Mouse (Mus musculus) MEL (cell line): ENCODE data around the gene Mcl1. TPM values are rescaled to one million over a fixed set of nuclear protein-coding genes. Genes with fewer than 3 reads are reported as not detected.
"Not testable (repeated sequence)": the region's sequence is repeated elsewhere in the genome, so short reads cannot be mapped to it uniquely, and the experiment has no call there.

ENCODE experiments used
- DNase-seq: peaks from one replicate; pipeline ENCODE4 v3.0.0; 2011; ENCODE audit warnings: low read depth, low spot score
- H3K27ac ChIP-seq: 2 replicates; pipeline ENCODE4 v1.5.1; 2012; ENCODE audit warnings: low read depth, mild to moderate bottlenecking, control low read depth, low read length, moderate library complexity; ENCODE audit not compliant: control insufficient read depth
- H3K27me3 ChIP-seq, 2 experiments: fragments of 150-350 bp in 1 of 2; sonication (generic) in 1 of 2; 2 replicates each; pipeline ENCODE4 v1.6.1; 2012; ENCODE audit warnings: low read length in 2 of 2, mild to moderate bottlenecking in 2 of 2, improper control_type of control experiment in 1 of 2, moderate library complexity in 1 of 2; ENCODE audit not compliant: insufficient read depth in 2 of 2, control insufficient read depth in 1 of 2
- H3K36me3 ChIP-seq, 2 experiments: 2 replicates each; pipeline ENCODE4 v1.6.1; 2012 to 2014; ENCODE audit warnings: low read length in 2 of 2, improper control_type of control experiment in 1 of 2, inconsistent platforms in 1 of 2, mild to moderate bottlenecking in 1 of 2; ENCODE audit not compliant: insufficient read depth in 2 of 2, control insufficient read depth in 1 of 2
- H3K4me1 ChIP-seq, 2 experiments: fragments of 150-350 bp in 1 of 2; sonication (generic) in 1 of 2; 2 replicates each; pipeline ENCODE4 v1.6.1; 2012; ENCODE audit warnings: low read length in 2 of 2, improper control_type of control experiment in 1 of 2, mild to moderate bottlenecking in 1 of 2; ENCODE audit not compliant: insufficient read depth in 2 of 2, control insufficient read depth in 1 of 2
- H3K4me3 ChIP-seq, 2 experiments: fragments of 150-350 bp in 1 of 2; sonication (generic) in 1 of 2; 2 replicates each; pipeline ENCODE4 v1.5.1; 2012; ENCODE audit warnings: low read depth in 2 of 2, low read length in 2 of 2, mild to moderate bottlenecking in 2 of 2, moderate library complexity in 2 of 2, control low read depth in 1 of 2, improper control_type of control experiment in 1 of 2; ENCODE audit not compliant: control insufficient read depth in 1 of 2, insufficient read depth in 1 of 2
- H3K79me2 ChIP-seq: 2 replicates; pipeline ENCODE4 v1.6.1; 2012; ENCODE audit warnings: mild to moderate bottlenecking, low read length, moderate library complexity; ENCODE audit not compliant: control insufficient read depth, poor library complexity, insufficient read depth
- H3K9ac ChIP-seq: 2 replicates; pipeline ENCODE4 v1.6.1; 2012; ENCODE audit warnings: low read depth, mild to moderate bottlenecking, control low read depth, low read length, moderate library complexity; ENCODE audit not compliant: control insufficient read depth, poor library complexity, severe bottlenecking
- H3K9me3 ChIP-seq: fragments of 150-350 bp; sonication (generic); replicated peaks from 2 replicates; pipeline ENCODE4 v1.6.1; 2012; ENCODE audit warnings: mild to moderate bottlenecking, low read length, improper control_type of control experiment, moderate library complexity; ENCODE audit not compliant: insufficient read depth
- BHLHE40 ChIP-seq: IDR thresholded peaks from 2 replicates; pipeline ENCODE4 v1.6.1; 2012; ENCODE audit warnings: low read depth, mild to moderate bottlenecking, inconsistent platforms, low read length, improper control_type of control experiment, borderline replicate concordance
- CHD2 ChIP-seq: IDR thresholded peaks from 2 replicates; pipeline ENCODE4 v1.6.1; 2011; ENCODE audit warnings: low read length, improper control_type of control experiment
- E2F4 ChIP-seq: IDR thresholded peaks from 2 replicates; pipeline ENCODE4 v1.6.1; 2011; ENCODE audit warnings: low read depth, low read length, improper control_type of control experiment, borderline replicate concordance
- EP300 ChIP-seq, 2 experiments: IDR thresholded peaks; 2 replicates each; pipeline ENCODE4 v1.6.1; 2011; ENCODE audit warnings: improper control_type of control experiment in 2 of 2, low read length in 2 of 2, low read depth in 1 of 2, mild to moderate bottlenecking in 1 of 2
- MAFK ChIP-seq: IDR thresholded peaks from 2 replicates; pipeline ENCODE4 v1.6.1; 2011; ENCODE audit warnings: low read depth, mild to moderate bottlenecking, low read length, improper control_type of control experiment, borderline replicate concordance
- MAZ ChIP-seq: IDR thresholded peaks from 2 replicates; pipeline ENCODE4 v1.6.1; 2012; ENCODE audit warnings: low read depth, mild to moderate bottlenecking, inconsistent platforms, low read length, improper control_type of control experiment
- NELFE ChIP-seq: IDR thresholded peaks from 2 replicates; pipeline ENCODE4 v1.6.1; 2011; ENCODE audit warnings: low read depth, low read length, improper control_type of control experiment
- POLR2A ChIP-seq, 2 experiments: IDR thresholded peaks; 2 replicates each; pipeline ENCODE4 v1.6.1; 2011 to 2012; ENCODE audit warnings: low read length in 2 of 2, mild to moderate bottlenecking in 2 of 2, control low read depth in 1 of 2, improper control_type of control experiment in 1 of 2, low read depth in 1 of 2, moderate library complexity in 1 of 2; ENCODE audit not compliant: control insufficient read depth in 1 of 2, insufficient read depth in 1 of 2, poor library complexity in 1 of 2
- POLR2AphosphoS2 ChIP-seq: IDR thresholded peaks from 2 replicates; pipeline ENCODE4 v1.6.1; 2011; ENCODE audit warnings: low read length, improper control_type of control experiment
- POLR2AphosphoS5 ChIP-seq: IDR thresholded peaks from 2 replicates; pipeline ENCODE4 v1.6.1; 2012; ENCODE audit warnings: low read depth, borderline replicate concordance, mild to moderate bottlenecking, inconsistent platforms, low read length, moderate library complexity, mixed read lengths
- RCOR1 ChIP-seq: IDR thresholded peaks from 2 replicates; pipeline ENCODE4 v1.6.1; 2012; ENCODE audit warnings: low read depth, mild to moderate bottlenecking, inconsistent platforms, low read length, improper control_type of control experiment
- SIN3A ChIP-seq: IDR thresholded peaks from 2 replicates; pipeline ENCODE4 v1.6.1; 2012; ENCODE audit warnings: low read length, improper control_type of control experiment, inconsistent platforms
- TAL1 ChIP-seq: IDR thresholded peaks from 2 replicates; pipeline ENCODE4 v1.6.1; 2012; ENCODE audit warnings: mild to moderate bottlenecking, inconsistent platforms, low read length, moderate library complexity, mixed read lengths
- TCF12 ChIP-seq: IDR thresholded peaks from 2 replicates; pipeline ENCODE4 v1.6.1; 2014; ENCODE audit warnings: low read depth, mild to moderate bottlenecking, inconsistent platforms, low read length, improper control_type of control experiment, moderate library complexity
- USF2 ChIP-seq, 2 experiments: IDR thresholded peaks; 2 replicates each; pipeline ENCODE4 v1.6.1; 2011 to 2012; ENCODE audit warnings: improper control_type of control experiment in 2 of 2, low read length in 2 of 2, borderline replicate concordance in 1 of 2, inconsistent platforms in 1 of 2, low read depth in 1 of 2, mild to moderate bottlenecking in 1 of 2; ENCODE audit not compliant: insufficient read depth in 1 of 2
- ZMIZ1 ChIP-seq: IDR thresholded peaks from 2 replicates; pipeline ENCODE4 v1.6.1; 2012; ENCODE audit warnings: low read depth, mild to moderate bottlenecking, inconsistent platforms, low read length, improper control_type of control experiment, moderate library complexity
- ZNF384 ChIP-seq: IDR thresholded peaks from 2 replicates; pipeline ENCODE4 v1.6.1; 2012; ENCODE audit warnings: low read depth, mild to moderate bottlenecking, inconsistent platforms, low read length, improper control_type of control experiment
- polyA plus RNA-seq, 2 experiments: library from polyadenylated mRNA; stranded (reverse) in 1 of 2; unstranded in 1 of 2; fragments of >175 nt in 1 of 2; fragments of >200 nt in 1 of 2; gene quantifications; 2 replicates each; pipeline versions ENCODE4 v1.2.1 to v1.2.4; 2012; ENCODE audit warnings: low replicate concordance in 2 of 2, low read depth in 1 of 2; ENCODE audit not compliant: insufficient read length in 2 of 2, insufficient read depth in 1 of 2, missing spikeins in 1 of 2
- total RNA-seq: library from RNA; depleted of rRNA; stranded (reverse); fragments of 300-350 nt; gene quantifications from 2 replicates; pipeline ENCODE4 v1.2.3, GENCODE M21; 2012

Mcl1 gene
- total and polyA plus RNA-seq, 3 experiments: 142 to 211 (median 156) TPM

GRCm38 (mm10) chr3:95653473-95654034 is 5.0 kb upstream of the Mcl1 start:
- Histone ChIP-seq H3K9me3 (no peaks in the 10 kb centered on the region), H3K27ac (no peak overlapping the region), H3K79me2 (peaks cover 4% of the 10 kb centered on the region), H3K4me3 (no peak overlapping the region), H3K27me3 (no peaks in the 10 kb centered on the region), H3K36me3 (peaks cover 0 to 39% of the 10 kb centered on the region in 2 experiments; a peak in 2 of 4 replicates), H3K4me1 (peaks cover 19 to 40% of the 10 kb centered on the region in 2 experiments), H3K9ac (no peak overlapping the region)
- DNase-seq: no peak
- TF ChIP-seq USF2 (IDR thresholded peaks at IDR 0.05; ENCODE audit: borderline replicate concordance in 1 of 2, insufficient read depth in 1 of 2, low read depth in 1 of 2, low read length in 2 of 2) (no peak), NELFE (no peak), POLR2AphosphoS2 (no peak), TCF12 (no peak), E2F4 (no peak), MAFK (no peak), POLR2A (IDR thresholded peaks at IDR 0.05; ENCODE audit: control insufficient read depth in 1 of 2, insufficient read depth in 1 of 2, low read depth in 1 of 2, low read length in 2 of 2, poor library complexity in 1 of 2) (no peak), CHD2 (no peak), MAZ (no peak), BHLHE40 (no peak), RCOR1 (no peak), ZNF384 (no peak), SIN3A (no peak), TAL1 (no peak), EP300 (IDR thresholded peaks at IDR 0.05; ENCODE audit: low read depth in 1 of 2, low read length in 2 of 2) (no peak), POLR2AphosphoS5 (no peak), ZMIZ1 (no peak)

- peaks cover 19 to 39% of the 10 kb centered on the region in 2 experiments for H3K4me1 ChIP-seq
- H3K27me3 ChIP-seq, H3K4me3 ChIP-seq, H3K27ac ChIP-seq, H3K9me3 ChIP-seq, DNase-seq, H3K9ac ChIP-seq: not testable (repeated sequence)
- peaks cover 12% of the 10 kb centered on the region for H3K79me2 ChIP-seq
- H3K36me3 ChIP-seq: peaks cover 0 to 38% of the 10 kb centered on the region in 2 experiments; a peak in 2 of 4 replicates
Measured at GRCm38 (mm10) chr3:95654371-95654770, 4.2 kb upstream of the Mcl1 start.
